ENCODE assay signal across 25 mouse cellular contexts in the genomic region with DNA sequence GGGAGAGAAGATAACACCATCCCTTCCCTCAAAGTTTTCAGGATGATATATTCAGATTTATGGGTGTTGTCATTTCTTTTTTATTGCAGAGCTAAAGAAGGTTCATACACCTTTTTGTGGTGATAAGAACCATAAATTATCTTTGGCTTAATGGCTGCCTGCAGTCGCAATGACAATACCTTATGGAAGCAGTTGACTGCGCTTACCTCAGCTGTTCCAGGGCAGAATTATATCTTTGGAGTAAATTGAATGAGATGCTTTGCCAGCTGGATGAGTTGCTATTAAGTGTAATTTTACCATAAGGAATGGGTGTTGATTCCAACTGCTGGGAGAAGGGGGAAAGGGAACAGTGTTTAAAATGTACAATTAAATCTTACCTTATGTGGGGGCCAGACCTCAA.
"Had no signal": no experiment of that assay in that cellular context is flagged by ENCODE, and none has a peak within 500 bp of the region (broad histone marks: within the 10 kb centered on the region; RNA-seq: fewer than 3 reads in every experiment).

No protein-coding gene starts in this region.

- H3K36me3 ChIP-seq: heart, embryonic 10.5 days; heart, embryonic 12.5 days; hindbrain, embryonic 13.5 days; hindbrain, embryonic 15.5 days; kidney, embryonic 15.5 days; limb, embryonic 10.5 days; limb, embryonic 12.5 days had no signal

- H3K9me3 ChIP-seq: heart, embryonic 10.5 days; hindbrain, embryonic 13.5 days; hindbrain, embryonic 15.5 days; kidney, embryonic 15.5 days; limb, embryonic 10.5 days; limb, embryonic 12.5 days had no signal

- H3K4me1 ChIP-seq: heart, embryonic 10.5 days; heart, embryonic 12.5 days; hindbrain, embryonic 13.5 days; hindbrain, embryonic 15.5 days; kidney, embryonic 15.5 days; limb, embryonic 10.5 days; limb, embryonic 12.5 days had no signal

- ATAC-seq: hindbrain, postnatal 0 days; intestine, embryonic 16.5 days had no signal

- DNase-seq: gastrocnemius, adult 2 months; gastrocnemius, postnatal 10 days; gastrocnemius, postnatal 25 days; heart, adult 18-20 months; heart, postnatal 10 days; heart, postnatal 36 days; kidney, adult 11 months; kidney, adult 2 months; kidney, adult 9 months; kidney, postnatal 14 days; kidney, postnatal 36 days; layer of hippocampus, adult 9-11 months; liver had no signal

- H3K27ac ChIP-seq: gastrocnemius, adult 2 months; heart, embryonic 10.5 days; hindbrain, embryonic 13.5 days; hindbrain, embryonic 15.5 days; hindbrain, postnatal 0 days; kidney, embryonic 15.5 days; kidney, postnatal 0 days; left cerebral cortex, adult 2 months; limb, embryonic 10.5 days; limb, embryonic 12.5 days had no signal

- H3K4me2 ChIP-seq: heart, embryonic 12.5 days; hindbrain, embryonic 13.5 days; hindbrain, embryonic 15.5 days; kidney, embryonic 15.5 days; limb, embryonic 12.5 days; liver, embryonic 11.5 days had no signal

- H3K4me3 ChIP-seq: gastrocnemius, adult 2 months; heart, embryonic 10.5 days; heart, embryonic 12.5 days; hindbrain, embryonic 13.5 days; hindbrain, embryonic 15.5 days; kidney, embryonic 15.5 days; left cerebral cortex, adult 2 months; limb, embryonic 10.5 days; limb, embryonic 12.5 days had no signal

- H3K27me3 ChIP-seq: heart, embryonic 12.5 days; hindbrain, embryonic 13.5 days; hindbrain, embryonic 15.5 days; kidney, embryonic 15.5 days; limb, embryonic 12.5 days had no signal

- H3K9ac ChIP-seq: heart, embryonic 12.5 days; hindbrain, embryonic 13.5 days; hindbrain, embryonic 15.5 days; kidney, embryonic 15.5 days; limb, embryonic 12.5 days had no signal
